Mouse (Mus musculus): Measurements from ENCODE around the gene Nme8.
A peak's percentile ranks its signal among the peaks of the same experiment; 100 is the strongest.

Gene Nme8

DNA sequence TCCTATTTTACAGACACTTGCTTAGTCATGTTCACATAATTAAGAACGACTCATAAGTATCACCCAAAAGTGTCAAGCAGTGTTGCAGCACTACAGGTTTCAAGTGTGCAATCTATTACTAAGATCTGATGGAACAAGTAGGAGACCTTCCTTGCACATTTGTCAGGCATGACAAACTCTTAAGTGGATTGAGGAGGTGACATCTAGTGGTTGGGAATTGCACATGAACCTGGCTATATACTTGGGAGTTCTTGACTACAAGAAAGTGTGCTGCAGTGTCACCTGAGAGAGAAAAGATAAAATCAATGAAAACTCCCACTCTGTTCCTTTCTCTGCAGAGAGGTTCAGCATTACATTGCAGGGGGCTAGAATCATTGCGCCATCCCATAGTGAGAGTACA lies 53.4 kb downstream of the Nme8 start:
- no peak for ATAC-seq (ENCODE audit: insufficient number of reproducible peaks, low FRiP score, low TSS enrichment)

DNA sequence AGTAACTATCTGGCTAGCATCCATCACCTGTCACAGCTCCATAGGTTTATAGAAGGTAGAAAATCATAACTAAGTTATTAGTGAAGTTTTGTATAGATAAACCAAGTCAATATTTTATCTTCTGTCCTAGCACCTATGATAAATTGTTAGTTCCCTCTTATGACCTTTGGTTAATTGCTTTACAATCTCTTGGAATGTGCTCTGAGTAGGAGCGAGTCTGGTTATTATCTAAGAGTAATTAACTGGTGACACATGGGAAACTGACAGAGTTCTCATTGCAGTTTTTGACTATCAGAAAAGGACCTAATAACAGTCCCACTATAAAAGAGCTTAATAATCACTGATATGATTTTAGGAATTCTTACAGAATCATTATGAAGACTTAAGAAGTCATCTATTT lies 54.1 kb downstream of the Nme8 start:
- ATAC-seq (ENCODE audit: insufficient number of reproducible peaks, low FRiP score, low TSS enrichment), result no peak

- no peak for ATAC-seq (ENCODE audit: insufficient number of reproducible peaks, low FRiP score, low TSS enrichment)
Measured at GRCm38 (mm10) chr13:19640203-19640851, 57.3 kb downstream of the Nme8 start.

GRCm38 (mm10) chr13:19636131-19636530 lies 61.5 kb downstream of the Nme8 start:
- ATAC-seq (ENCODE audit: insufficient number of reproducible peaks, low FRiP score, low TSS enrichment), result peak; percentile 87

GRCm38 (mm10) chr13:19630768-19631709 lies 66.6 kb downstream of the Nme8 start:
- ATAC-seq (ENCODE audit: insufficient number of reproducible peaks, low FRiP score, low TSS enrichment), result no peak

DNA sequence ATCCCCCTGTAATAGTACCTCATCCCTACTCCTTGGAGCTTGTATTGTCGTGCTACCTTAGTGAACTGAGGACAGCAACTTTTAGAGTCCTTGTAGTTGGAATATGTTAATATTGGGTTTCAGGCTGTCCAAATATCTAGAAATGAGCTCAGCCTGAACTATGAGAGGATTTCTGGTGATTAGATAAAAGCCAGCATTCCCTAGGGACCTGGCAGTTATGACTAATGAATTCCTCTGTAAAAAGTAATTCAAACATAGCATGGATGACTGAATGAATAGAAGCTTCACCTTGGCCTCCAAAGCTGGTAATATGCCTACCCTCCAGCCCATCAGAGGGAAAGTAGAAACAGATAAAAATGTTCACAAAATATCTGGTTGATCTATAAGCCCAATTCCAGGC lies 71.1 kb downstream of the Nme8 start:
- ATAC-seq (ENCODE audit: insufficient number of reproducible peaks, low FRiP score, low TSS enrichment), result no peak

DNA sequence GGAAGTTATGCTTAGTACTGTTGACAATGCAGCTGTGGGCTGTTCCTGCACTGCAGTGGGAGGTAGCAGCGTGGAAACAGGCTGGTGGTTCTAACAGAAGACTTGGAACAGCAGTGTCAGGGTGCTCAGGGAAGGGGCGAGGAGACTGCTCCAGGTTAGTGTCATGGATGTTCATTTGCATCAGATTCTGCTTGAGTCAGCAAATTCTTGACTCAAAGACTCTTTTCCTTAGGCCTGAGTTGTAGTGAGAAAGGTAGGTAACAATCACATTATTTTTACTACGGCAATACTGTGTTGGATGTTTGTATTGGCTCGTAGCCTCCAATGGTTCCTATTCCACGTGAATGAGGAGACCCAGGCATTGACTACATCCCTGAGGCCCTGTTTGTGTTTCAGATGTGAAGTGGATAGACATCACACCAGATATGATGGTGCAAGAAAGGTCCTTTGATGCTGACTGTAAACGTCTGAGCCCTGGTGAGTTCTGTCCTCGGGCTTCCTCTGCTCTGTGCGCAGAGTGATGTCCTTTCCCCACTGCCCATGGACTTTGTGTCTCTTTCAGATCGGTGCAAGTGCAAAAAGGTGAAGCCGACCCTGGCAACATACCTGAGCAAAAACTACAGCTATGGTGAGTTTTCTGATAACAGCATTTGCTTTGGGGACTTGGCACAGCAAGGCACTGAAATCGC lies 72.8 kb downstream of the Nme8 start:
- ATAC-seq (ENCODE audit: insufficient number of reproducible peaks, low FRiP score, low TSS enrichment), result no peak

DNA sequence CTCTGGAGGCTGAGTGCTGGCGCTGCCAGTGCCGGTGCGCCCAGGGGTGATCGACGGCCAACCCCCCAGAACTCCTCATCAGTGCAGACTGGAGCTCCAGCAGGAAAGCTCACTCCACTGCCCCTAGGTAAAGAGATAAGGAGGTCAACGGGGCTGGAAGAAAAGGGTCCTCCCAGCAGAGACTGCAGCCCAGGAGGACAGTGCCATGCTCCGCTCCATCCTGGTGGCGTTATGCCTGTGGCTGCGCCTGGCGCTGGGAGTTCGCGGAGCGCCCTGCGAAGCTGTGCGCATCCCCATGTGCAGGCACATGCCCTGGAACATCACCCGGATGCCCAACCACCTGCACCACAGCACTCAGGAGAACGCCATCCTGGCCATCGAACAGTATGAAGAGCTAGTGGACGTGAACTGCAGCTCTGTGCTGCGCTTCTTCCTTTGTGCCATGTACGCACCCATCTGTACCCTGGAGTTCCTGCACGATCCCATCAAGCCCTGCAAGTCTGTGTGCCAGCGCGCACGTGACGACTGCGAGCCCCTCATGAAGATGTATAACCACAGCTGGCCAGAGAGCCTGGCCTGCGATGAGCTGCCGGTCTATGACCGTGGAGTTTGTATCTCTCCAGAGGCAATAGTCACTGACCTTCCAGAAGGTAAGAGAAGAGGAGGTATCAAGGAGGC lies 74.2 kb downstream of the Nme8 start:
- ATAC-seq (ENCODE audit: insufficient number of reproducible peaks, low FRiP score, low TSS enrichment), result peak; percentile 11; the same call in 1 of the 2 replicates

DNA sequence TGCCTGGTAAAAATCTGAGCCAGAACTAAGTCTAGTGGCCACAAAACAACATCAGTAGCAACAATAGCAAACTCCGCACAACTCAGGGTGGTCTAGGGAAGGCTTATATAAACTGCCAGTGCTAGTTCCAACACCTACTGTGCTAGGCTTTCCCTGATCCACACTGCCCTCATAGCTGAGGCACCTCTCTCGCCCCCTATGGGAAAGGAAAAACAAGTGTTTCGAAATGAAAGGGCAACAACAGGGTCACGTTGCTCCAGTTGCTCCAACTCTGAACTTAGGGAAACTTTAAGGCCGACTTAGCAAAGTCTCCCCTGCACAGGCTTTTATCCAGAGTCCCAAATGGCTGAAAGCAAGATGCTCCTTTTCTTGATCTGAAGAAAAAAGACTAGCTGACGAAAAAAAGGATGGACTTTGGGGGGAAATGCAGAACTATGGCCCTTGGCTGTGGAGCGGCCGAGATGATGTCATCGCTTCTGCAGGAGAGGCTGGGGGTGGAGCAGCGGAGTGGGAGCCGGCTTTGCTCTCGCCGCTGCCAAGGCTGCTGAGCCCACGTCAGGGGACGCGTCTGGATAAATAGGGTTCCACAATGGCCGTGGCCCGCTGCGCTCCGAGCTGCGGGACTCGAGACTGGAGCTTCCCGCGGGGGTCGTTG lies 74.9 kb downstream of the Nme8 start, which contains the start of gene Sfrp4:
Sfrp4 (plus strand) TSS at position 532 of the 655 bp plus-strand sequence.
- ATAC-seq (ENCODE audit: insufficient number of reproducible peaks, low FRiP score, low TSS enrichment), result 0 out of 2 replicates have a peak, but pooled peaks have one; percentile 3

- ATAC-seq (ENCODE audit: insufficient number of reproducible peaks, low FRiP score, low TSS enrichment), result peak; percentile 85
Measured at GRCm38 (mm10) chr13:19619216-19619927, 78.2 kb downstream of the Nme8 start, which contains the start of gene Epdr1. Gene Epdr1 (minus strand): TSS chr13:19619927.

DNA sequence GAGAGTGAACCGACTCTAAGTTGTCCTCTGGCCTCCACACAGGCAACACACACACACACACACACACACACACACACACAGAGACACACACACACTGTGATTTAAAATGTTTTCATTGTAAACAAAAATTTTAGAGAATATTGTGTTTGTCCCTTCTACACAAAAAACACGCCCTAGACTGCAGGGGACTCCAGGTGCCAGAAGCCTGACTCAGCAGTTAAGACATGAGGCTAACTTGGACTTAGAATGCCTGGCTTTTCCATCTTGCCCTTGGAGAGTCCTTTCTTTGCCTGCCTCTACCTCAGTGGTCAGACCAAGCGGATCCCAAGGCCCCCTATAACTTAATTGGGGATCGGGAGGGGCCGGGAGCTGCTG lies 78.8 kb downstream of the Nme8 start:
- peak; percentile 5; the same call in 1 of the 2 replicates for ATAC-seq (ENCODE audit: insufficient number of reproducible peaks, low FRiP score, low TSS enrichment)

DNA sequence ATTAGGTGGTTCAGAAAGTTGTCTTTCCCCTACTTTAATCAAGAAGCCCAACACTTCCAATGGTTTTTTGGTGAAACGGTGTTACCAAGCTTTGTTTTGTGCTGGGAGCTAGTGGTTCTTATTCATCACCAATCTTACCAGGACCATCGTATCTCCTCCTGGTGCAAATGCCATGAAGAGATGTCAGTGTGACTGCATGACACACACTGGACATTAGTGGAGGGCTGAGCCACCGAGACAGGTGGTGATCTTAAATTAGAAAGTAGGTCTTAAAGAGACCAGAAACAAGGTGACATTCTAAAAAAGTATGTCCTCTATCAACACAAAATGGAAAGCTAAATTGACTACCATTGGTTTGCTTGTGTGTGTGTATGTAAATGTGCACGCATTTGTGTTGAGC lies 79.5 kb downstream of the Nme8 start:
- no peak for ATAC-seq (ENCODE audit: insufficient number of reproducible peaks, low FRiP score, low TSS enrichment)

GRCm38 (mm10) chr13:19614311-19614710 lies 83.3 kb downstream of the Nme8 start:
- no peak for ATAC-seq (ENCODE audit: insufficient number of reproducible peaks, low FRiP score, low TSS enrichment)

GRCm38 (mm10) chr13:19613426-19613825 lies 84.2 kb downstream of the Nme8 start:
- ATAC-seq (ENCODE audit: insufficient number of reproducible peaks, low FRiP score, low TSS enrichment), result no peak

GRCm38 (mm10) chr13:19612963-19613362 lies 84.6 kb downstream of the Nme8 start:
- ATAC-seq (ENCODE audit: insufficient number of reproducible peaks, low FRiP score, low TSS enrichment), result no peak

DNA sequence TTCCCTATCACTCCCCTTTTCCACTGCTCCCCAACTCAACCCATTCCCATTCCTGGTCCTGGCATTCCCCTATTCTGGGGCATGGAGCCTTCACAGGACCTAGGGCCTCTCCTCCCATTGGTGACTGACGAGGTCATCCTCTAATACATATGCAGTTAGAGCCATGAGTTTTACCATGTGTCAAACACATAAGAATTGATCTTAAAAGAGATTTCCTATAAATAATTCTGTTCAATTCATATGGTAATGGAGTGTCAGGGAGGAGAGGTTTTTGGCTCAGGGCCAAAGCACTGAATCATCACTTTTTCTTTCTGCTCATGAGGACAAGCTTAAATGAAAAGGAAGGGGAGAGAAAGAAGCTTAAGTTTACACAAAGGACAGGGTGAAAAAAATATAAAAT lies 85.2 kb downstream of the Nme8 start:
- ATAC-seq (ENCODE audit: insufficient number of reproducible peaks, low FRiP score, low TSS enrichment), result no peak

GRCm38 (mm10) chr13:19608120-19608519 lies 89.5 kb downstream of the Nme8 start:
- ATAC-seq (ENCODE audit: insufficient number of reproducible peaks, low FRiP score, low TSS enrichment), result no peak

DNA sequence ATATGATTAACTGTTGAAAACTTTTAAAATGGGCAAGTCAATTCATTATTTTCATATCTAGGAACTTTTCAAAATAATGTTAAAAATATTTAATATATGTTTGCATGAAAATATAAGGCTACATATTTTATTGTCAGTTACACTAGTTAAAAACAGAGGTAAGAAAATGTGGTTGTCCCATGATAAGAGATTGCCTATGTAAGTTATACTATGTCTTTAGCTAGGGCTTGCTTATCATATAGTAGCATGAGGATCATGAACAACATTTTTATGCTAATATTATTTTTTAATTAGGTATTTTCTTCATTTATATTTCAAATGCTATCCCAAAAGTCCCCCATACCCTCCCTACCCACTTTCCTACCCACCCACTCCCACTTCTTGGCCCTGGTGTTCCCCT lies 92.7 kb downstream of the Nme8 start:
- no peak for ATAC-seq (ENCODE audit: insufficient number of reproducible peaks, low FRiP score, low TSS enrichment)

GRCm38 (mm10) chr13:19603719-19604118 lies 93.9 kb downstream of the Nme8 start:
- no peak for ATAC-seq (ENCODE audit: insufficient number of reproducible peaks, low FRiP score, low TSS enrichment)
